In the genomic region with DNA sequence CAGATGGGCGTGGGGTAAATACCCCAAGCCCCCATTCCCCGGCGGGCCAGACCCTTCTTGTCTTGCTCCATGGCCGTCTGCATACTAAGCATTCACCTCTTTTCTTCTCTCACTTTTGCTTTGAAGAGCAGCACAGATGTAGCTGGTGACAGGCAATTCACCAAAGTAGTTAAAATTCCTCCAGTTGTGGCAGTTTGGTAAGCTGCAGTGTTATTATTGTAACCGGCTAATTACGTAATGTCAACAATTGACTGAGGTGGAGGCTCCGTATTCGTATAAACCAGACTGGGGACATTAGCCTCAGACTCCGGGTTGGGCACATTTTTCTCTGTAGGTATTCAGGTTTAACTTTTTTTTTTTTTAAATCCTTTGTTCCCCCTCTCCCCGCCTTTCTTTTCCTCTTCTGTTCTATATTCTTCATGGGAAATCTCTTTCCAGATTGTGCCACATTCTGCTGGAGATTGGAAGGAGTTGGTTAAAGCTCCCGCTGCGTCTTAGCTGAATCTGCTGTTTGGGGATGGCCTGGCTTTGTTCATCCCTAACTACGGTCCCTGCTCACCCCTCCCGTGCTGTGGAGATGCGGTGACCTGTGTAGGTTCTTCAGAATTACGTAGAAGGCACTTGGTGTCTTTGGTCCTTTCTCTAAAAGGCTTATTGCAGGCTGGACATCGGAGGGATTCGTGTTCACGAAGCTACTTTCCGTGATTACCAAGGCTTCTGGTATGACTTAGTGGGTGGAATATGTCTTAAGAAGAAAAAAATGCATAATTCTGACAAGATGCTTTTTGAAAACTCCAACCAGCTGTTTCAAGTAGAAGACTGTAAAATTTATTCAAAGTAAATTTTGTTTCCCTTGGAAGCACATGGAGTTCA, we compare ENCODE assay signal across 9 mouse cellular contexts.
DNase-seq lines count a peak whose midpoint lies in the region; ATAC-seq and TF ChIP-seq lines count a peak whose summit lies in the region.
"Had no signal": no experiment of that assay in that cellular context is flagged by ENCODE, and none has a peak within 500 bp of the region (broad histone marks: within the 10 kb centered on the region; RNA-seq: fewer than 3 reads in every experiment).

No protein-coding gene starts in this region.

- 0 out of 2 replicates have a peak overlapping the region, but pooled peaks have one; percentile 38 for H3K27ac ChIP-seq in intestine, embryonic 14.5 days (ENCODE audit: low read depth)
- no peak overlapping the region for H3K27ac ChIP-seq in intestine, embryonic 15.5 days
- H3K27ac ChIP-seq in embryonic fibroblast, embryonic 13.5 days (ENCODE audit: insufficient read depth, low read length) = peak overlapping the region; percentile 93
- peak overlapping the region; percentile 78 for H3K27ac ChIP-seq in limb, embryonic 12.5 days

- no peak overlapping the region for H3K9ac ChIP-seq in intestine, embryonic 14.5 days (ENCODE audit: low read length)
- H3K9ac ChIP-seq in intestine, embryonic 15.5 days = no peak overlapping the region
- no peak overlapping the region for H3K9ac ChIP-seq in limb, embryonic 12.5 days (replicated peaks)

- peak overlapping the region; percentile 13; the same call in 1 of the 2 replicates for H3K4me2 ChIP-seq in intestine, embryonic 14.5 days (ENCODE audit: low read length)
- no peak overlapping the region for H3K4me2 ChIP-seq in intestine, embryonic 15.5 days (replicated peaks)
- H3K4me2 ChIP-seq in limb, embryonic 12.5 days = peak overlapping the region; percentile 33

- TF ChIP-seq POLR2A in embryonic fibroblast, embryonic 13.5 days (IDR thresholded peaks at IDR 0.05; ENCODE audit: low read depth, low read length) = no peak

- DNase-seq in intestine, embryonic 14.5 days (ENCODE audit: low spot score) = no peak
- peak; percentile 15 for DNase-seq in ES-CJ7 (ENCODE audit: low read depth, low spot score)
- no peak for DNase-seq in cerebellum, postnatal 10 days
- no peak for DNase-seq in adrenal gland, postnatal 36 days
- DNase-seq in gastrocnemius, postnatal 10 days = no peak

- H3K4me1 ChIP-seq in intestine, embryonic 14.5 days (replicated peaks; ENCODE audit: control insufficient read depth, insufficient read depth, low read length) = peaks cover 9% of the 10 kb centered on the region; the same call in 1 of the 2 replicates
- peaks cover 4% of the 10 kb centered on the region; the same call in 1 of the 2 replicates for H3K4me1 ChIP-seq in intestine, embryonic 15.5 days (replicated peaks)
- H3K4me1 ChIP-seq in embryonic fibroblast, embryonic 13.5 days (ENCODE audit: control insufficient read depth, insufficient read depth, low read length) = peaks cover 19% of the 10 kb centered on the region
- H3K4me1 ChIP-seq in limb, embryonic 12.5 days (replicated peaks) = peaks cover 43% of the 10 kb centered on the region

- no peaks in the 10 kb centered on the region for H3K27me3 ChIP-seq in intestine, embryonic 14.5 days (replicated peaks; ENCODE audit: control insufficient read depth, insufficient read depth, low read length)
- H3K27me3 ChIP-seq in intestine, embryonic 15.5 days (replicated peaks) = no peaks in the 10 kb centered on the region
- no peaks in the 10 kb centered on the region for H3K27me3 ChIP-seq in limb, embryonic 12.5 days

- ATAC-seq in intestine, embryonic 14.5 days (replicated peaks; ENCODE audit: low FRiP score, low TSS enrichment, low read depth) = no peak
- no peak for ATAC-seq in intestine, embryonic 15.5 days
- no peak for ATAC-seq in limb, embryonic 12.5 days (ENCODE audit: insufficient number of reproducible peaks, insufficient read depth, low FRiP score, low TSS enrichment, low read depth)
- ATAC-seq: intestine, postnatal 0 days had no signal

- H3K36me3 ChIP-seq in intestine, embryonic 14.5 days (ENCODE audit: control insufficient read depth, insufficient read depth, low read length) = no peaks in the 10 kb centered on the region
- no peaks in the 10 kb centered on the region for H3K36me3 ChIP-seq in intestine, embryonic 15.5 days
- H3K36me3 ChIP-seq in limb, embryonic 12.5 days = no peaks in the 10 kb centered on the region

- TF ChIP-seq CTCF in embryonic fibroblast, embryonic 13.5 days (IDR thresholded peaks at IDR 0.05; ENCODE audit: borderline replicate concordance, insufficient read depth, low read length) = no peak

- WGBS in intestine, embryonic 14.5 days = 46% methylated on average over 20 of the region's 20 CpGs
- WGBS in intestine, embryonic 15.5 days = 54% methylated on average over 20 of the region's 20 CpGs
- WGBS in limb, embryonic 12.5 days = 28% methylated on average over 20 of the region's 20 CpGs

- no peak overlapping the region for H3K4me3 ChIP-seq in intestine, embryonic 14.5 days (ENCODE audit: low read depth, low read length)
- no peak overlapping the region for H3K4me3 ChIP-seq in intestine, embryonic 15.5 days (replicated peaks)
- peak overlapping the region; percentile 11; the same call in 1 of the 2 replicates for H3K4me3 ChIP-seq in embryonic fibroblast, embryonic 13.5 days (ENCODE audit: insufficient read depth, low read length)
- no peak overlapping the region for H3K4me3 ChIP-seq in limb, embryonic 12.5 days (replicated peaks)

- H3K9me3 ChIP-seq in intestine, embryonic 14.5 days (ENCODE audit: control insufficient read depth, low read length) = no peaks in the 10 kb centered on the region
- no peaks in the 10 kb centered on the region for H3K9me3 ChIP-seq in intestine, embryonic 15.5 days
- no peaks in the 10 kb centered on the region for H3K9me3 ChIP-seq in limb, embryonic 12.5 days
